Mouse (Mus musculus) 416B (cell line): Measurements from ENCODE around the gene Nop10.
"Not testable (repeated sequence)": the region's sequence is repeated elsewhere in the genome, so short reads cannot be mapped to it uniquely, and the experiment has no call there.

Experiments used
- DNase-seq: peaks from one replicate; pipeline ENCODE4 v3.0.0; 2011; ENCODE audit warnings: low read depth

Nop10 gene

GRCm38 (mm10) chr2:112265448-112266241 is 3.9 kb downstream of the Nop10 start, which contains the start of gene Slc12a6:
TSS of gene Slc12a6 (plus strand) at chr2:112265825.
- DNase-seq: peak; percentile 92

GRCm38 (mm10) chr2:112266242-112266592 is 4.5 kb downstream of the Nop10 start, which contains the start of gene Gm21985:
TSS of gene Gm21985 (plus strand) at chr2:112266314.
- DNase-seq: peak; percentile 73

- DNase-seq: peak; percentile 54
These were observed 5.1 kb downstream of the Nop10 start for GRCm38 (mm10) chr2:112266780-112267179.

GRCm38 (mm10) chr2:112267547-112268269 is 6.0 kb downstream of the Nop10 start:
- DNase-seq: peak; percentile 86

- no peak for DNase-seq
These were observed 8.3 kb downstream of the Nop10 start for GRCm38 (mm10) chr2:112270011-112270410.

GRCm38 (mm10) chr2:112272909-112273308 is 11.2 kb downstream of the Nop10 start:
- no peak for DNase-seq

- DNase-seq: no peak
These were observed 11.7 kb downstream of the Nop10 start for GRCm38 (mm10) chr2:112273474-112273873.

GRCm38 (mm10) chr2:112276870-112277269 is 15.1 kb downstream of the Nop10 start:
- no peak for DNase-seq

GRCm38 (mm10) chr2:112282846-112283245 is 21.1 kb downstream of the Nop10 start:
- no peak for DNase-seq

GRCm38 (mm10) chr2:112284363-112285030 is 22.8 kb downstream of the Nop10 start:
- peak; percentile 78 for DNase-seq

GRCm38 (mm10) chr2:112285031-112285390 is 23.3 kb downstream of the Nop10 start:
- DNase-seq: no peak

- DNase-seq: not testable (repeated sequence)
These were observed 24.3 kb downstream of the Nop10 start for GRCm38 (mm10) chr2:112286062-112286461.

- no peak for DNase-seq
These were observed 25.3 kb downstream of the Nop10 start for GRCm38 (mm10) chr2:112287059-112287458.

- no peak for DNase-seq
These were observed 27.8 kb downstream of the Nop10 start for GRCm38 (mm10) chr2:112289507-112289906.

GRCm38 (mm10) chr2:112292823-112293222 is 31.1 kb downstream of the Nop10 start:
- DNase-seq: no peak

- DNase-seq: no peak
These were observed 34.5 kb downstream of the Nop10 start for GRCm38 (mm10) chr2:112296211-112296610.

GRCm38 (mm10) chr2:112298221-112298620 is 36.5 kb downstream of the Nop10 start:
- DNase-seq: no peak

GRCm38 (mm10) chr2:112308671-112309070 is 46.9 kb downstream of the Nop10 start:
- DNase-seq: peak; percentile 89

GRCm38 (mm10) chr2:112309161-112309600 is 47.5 kb downstream of the Nop10 start:
- DNase-seq: peak; percentile 93
